Mouse (Mus musculus): ENCODE measurements around the gene Olfr907.

The Olfr907 gene

GRCm38 (mm10) chr9:38495501-38495900 lies at the start of gene Olfr907:
Olfr907 (plus strand) TSS chr9:38495801.
- DNase-seq (ENCODE audit: low read depth, low spot score) = no peak

GRCm38 (mm10) chr9:38447352-38447751 lies 48.2 kb upstream of the Olfr907 start, which contains the start of gene Olfr902:
Olfr902 (plus strand) TSS chr9:38447652.
- no peak for DNase-seq (ENCODE audit: low read depth, low spot score)

- no peak for DNase-seq (ENCODE audit: low read depth, low spot score)
Measured at GRCm38 (mm10) chr9:38462844-38463243, 32.8 kb upstream of the Olfr907 start, which contains the start of gene Olfr904. Olfr904 (plus strand) TSS chr9:38463144.

GRCm38 (mm10) chr9:38470807-38471206 lies 24.8 kb upstream of the Olfr907 start, which contains the start of gene Olfr905:
Olfr905 (plus strand) TSS chr9:38471107.
- no peak for DNase-seq (ENCODE audit: low read depth, low spot score)

DNA sequence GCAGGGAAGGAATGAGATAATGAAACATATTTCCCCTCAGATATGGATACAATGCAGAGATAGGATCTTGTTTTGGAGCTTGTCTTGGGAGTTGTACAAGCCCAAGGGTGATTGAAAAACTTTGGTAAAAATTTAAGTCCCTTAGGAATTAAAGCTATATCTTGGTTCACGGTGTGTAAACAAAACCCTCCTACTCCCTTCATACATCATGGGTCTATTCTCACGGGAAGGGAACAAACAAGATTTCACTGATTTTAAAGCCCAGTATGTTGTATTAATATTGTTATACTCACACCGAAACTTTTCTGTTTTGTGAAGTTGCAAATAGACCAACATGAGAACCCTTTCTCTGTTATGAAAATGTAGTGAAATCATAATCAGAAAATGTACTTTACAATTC lies 8.8 kb upstream of the Olfr907 start, which contains the start of gene Olfr906:
TSS of gene Olfr906 (plus strand) at position 301 of the 400 bp plus-strand sequence.
- DNase-seq (ENCODE audit: low read depth, low spot score) = no peak

DNA sequence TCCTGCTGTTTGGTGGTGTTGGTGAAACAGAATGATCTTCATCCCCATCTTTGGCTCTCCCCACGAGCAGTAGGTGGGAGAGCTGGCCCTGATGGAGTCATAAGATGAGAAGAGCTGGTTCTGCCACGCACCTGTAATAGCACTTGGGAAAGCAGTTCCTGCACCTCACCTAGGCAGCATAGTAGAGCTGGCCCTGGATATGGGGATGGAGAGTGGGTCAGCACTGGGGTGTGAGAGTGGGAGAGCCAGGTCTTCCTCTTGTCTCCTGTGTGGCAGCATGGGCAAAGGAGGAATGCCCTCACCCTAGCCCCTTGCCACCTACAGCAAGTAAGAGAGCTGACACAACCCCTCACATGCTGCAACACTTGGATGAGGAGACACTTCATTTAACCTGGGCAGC lies 16.8 kb downstream of the Olfr907 start:
- DNase-seq (ENCODE audit: low read depth, low spot score) = no peak

DNA sequence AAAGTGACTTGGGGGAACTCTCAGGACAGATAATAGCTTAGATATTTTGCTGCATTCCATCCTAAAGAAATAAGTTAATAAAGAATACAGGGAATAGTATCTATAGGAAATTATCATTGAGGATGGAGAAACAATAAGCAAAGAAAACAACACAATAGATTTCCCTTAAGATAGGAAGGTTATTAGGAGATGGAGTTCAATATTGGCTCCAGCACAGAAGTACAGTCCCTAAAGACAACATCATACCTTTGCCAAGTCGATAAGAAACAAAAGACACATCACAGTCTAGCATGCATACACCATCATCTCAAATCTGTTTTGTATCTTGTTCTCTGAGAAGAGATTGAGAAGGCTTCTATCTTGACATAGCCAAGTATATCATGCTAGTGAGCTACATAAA lies 25.7 kb downstream of the Olfr907 start, which contains the start of gene Olfr911-ps1:
TSS of gene Olfr911-ps1 (plus strand) at position 301 of the 400 bp plus-strand sequence.
- DNase-seq (ENCODE audit: low read depth, low spot score) = no peak

GRCm38 (mm10) chr9:38537549-38537948 lies 41.9 kb downstream of the Olfr907 start, which contains the start of gene Olfr910:
Olfr910 (plus strand) TSS chr9:38537849.
- no peak for DNase-seq (ENCODE audit: low read depth, low spot score)
